In the genomic region with DNA sequence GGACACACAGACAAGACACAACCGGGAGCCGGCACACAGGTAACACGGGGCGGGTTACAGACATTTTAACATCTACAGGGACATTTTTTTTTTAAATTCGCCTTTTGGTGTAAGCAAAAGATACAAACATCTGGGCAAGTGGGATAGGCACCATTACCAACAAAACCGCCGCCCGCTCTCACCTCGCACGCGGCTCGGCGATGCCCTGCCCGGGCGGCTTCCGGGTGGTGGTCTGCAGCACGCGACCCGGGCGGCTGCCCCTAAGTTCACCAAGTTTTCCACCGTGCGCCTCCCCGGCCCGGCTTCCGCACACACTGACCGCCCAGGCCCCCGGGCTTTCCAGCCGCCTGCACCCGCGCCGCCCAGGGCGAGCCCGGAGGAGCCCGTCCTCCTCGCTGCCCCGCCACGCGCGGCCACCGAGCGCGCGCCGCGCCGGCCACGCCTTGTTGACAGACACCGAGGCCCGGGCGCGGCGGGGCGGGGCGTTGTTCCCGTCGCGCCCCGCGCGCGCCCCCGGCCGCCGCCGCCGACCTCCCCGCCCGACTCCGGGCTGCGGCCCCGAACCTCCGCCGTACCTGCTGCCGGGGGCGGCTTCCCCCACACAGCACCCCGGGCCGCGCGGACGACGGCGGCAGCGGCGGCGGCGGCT, we compare ENCODE assay signal across 8 mouse cellular contexts. TPM values are rescaled to one million over a fixed set of nuclear protein-coding genes. Genes with fewer than 3 reads are reported as not detected.
A peak's percentile ranks its signal among the peaks of the same experiment; 100 is the strongest.
DNase-seq lines count a peak whose midpoint lies in the region; ATAC-seq and TF ChIP-seq lines count a peak whose summit lies in the region.

No protein-coding gene starts in this region.

- peak; percentile 84 for ATAC-seq in forebrain, embryonic 12.5 days (ENCODE audit: low FRiP score)
- ATAC-seq in lung, embryonic 15.5 days (ENCODE audit: borderline replicate concordance, extremely low read depth, low FRiP score, low TSS enrichment) = peak; percentile 85

- no peaks in the 10 kb centered on the region for H3K27me3 ChIP-seq in ES-Bruce4 (ENCODE audit: control insufficient read depth, insufficient read depth, low read length, poor library complexity, severe bottlenecking)
- no peaks in the 10 kb centered on the region for H3K27me3 ChIP-seq in forebrain, embryonic 12.5 days
- no peaks in the 10 kb centered on the region for H3K27me3 ChIP-seq in lung, embryonic 15.5 days
- no peaks in the 10 kb centered on the region for H3K27me3 ChIP-seq in thymus, adult 2 months (ENCODE audit: control insufficient read depth, insufficient read depth, low read length)

- TF ChIP-seq CTCF in ES-Bruce4 (IDR thresholded peaks at IDR 0.05; ENCODE audit: low read depth, low read length) = no peak
- no peak for TF ChIP-seq CTCF in olfactory bulb, adult 2 months (IDR thresholded peaks at IDR 0.05; ENCODE audit: insufficient read depth, low read depth, low read length)
- 0 out of 2 replicates have a peak, but pooled peaks have one; percentile 0 for TF ChIP-seq CTCF in thymus, adult 2 months (IDR thresholded peaks at IDR 0.05; ENCODE audit: borderline replicate concordance, control insufficient read depth, extremely low read depth, insufficient read depth, low read length, poor library complexity)

- TF ChIP-seq EP300 in ES-Bruce4 (IDR thresholded peaks at IDR 0.05; ENCODE audit: insufficient read depth, low read depth, low read length) = no peak

- under 1% methylated on average over 75 of the region's 86 CpGs for WGBS in forebrain, embryonic 12.5 days
- under 1% methylated on average over 82 of the region's 86 CpGs for WGBS in lung, embryonic 15.5 days
- 2% methylated on average over 86 of the region's 86 CpGs for WGBS in olfactory bulb, adult 2 months
- WGBS in thymus, adult 2 months = 1% methylated on average over 78 of the region's 86 CpGs

- peak overlapping the region; percentile 94 for H3K4me3 ChIP-seq in ES-Bruce4 (ENCODE audit: low read depth, low read length)
- H3K4me3 ChIP-seq in forebrain, embryonic 12.5 days (replicated peaks) = peak overlapping the region; percentile 90
- H3K4me3 ChIP-seq in lung, embryonic 15.5 days = peak overlapping the region; percentile 95
- peak overlapping the region; percentile 90 for H3K4me3 ChIP-seq in olfactory bulb, adult 2 months (ENCODE audit: insufficient read depth, low read depth, low read length)
- H3K4me3 ChIP-seq in thymus, adult 2 months (ENCODE audit: control insufficient read depth, insufficient read depth, low read length) = peak overlapping the region; percentile 73

- intact Hi-C loops in heart, postnatal 10 days (cut with DNase I) = loop anchor here (1.0 to 5.0 kb wide), 2 partner anchors 28 to 249 kb away; partner anchors contain the start of genes Cln5 and Mycbp2

- H3K9me3 ChIP-seq in ES-Bruce4 (replicated peaks; ENCODE audit: control insufficient read depth, insufficient read depth, low read length, poor library complexity, severe bottlenecking) = no peaks in the 10 kb centered on the region
- no peaks in the 10 kb centered on the region for H3K9me3 ChIP-seq in forebrain, embryonic 12.5 days
- H3K9me3 ChIP-seq in lung, embryonic 15.5 days = no peaks in the 10 kb centered on the region

- DNase-seq in c-Kit-positive CD71-positive TER-119-positive erythroid progenitor cells, embryonic 14.5 days (ENCODE audit: low spot score) = peak; percentile 76
- peak; percentile 89 to 90 for DNase-seq in heart, postnatal 10 days
- peak; percentile 42 to 79 for DNase-seq in layer of hippocampus, adult 18-20 months (ENCODE audit: low spot score in 2 of 2)
- DNase-seq in thymus, adult 2 months = peak; percentile 81

- peak overlapping the region; percentile 98 for H3K27ac ChIP-seq in ES-Bruce4 (ENCODE audit: insufficient read depth, low read length)
- peak overlapping the region; percentile 99 for H3K27ac ChIP-seq in forebrain, embryonic 12.5 days
- H3K27ac ChIP-seq in lung, embryonic 15.5 days = peak overlapping the region; percentile 99
- H3K27ac ChIP-seq in olfactory bulb, adult 2 months (ENCODE audit: insufficient read depth, low read depth, low read length) = peak overlapping the region; percentile 94
- H3K27ac ChIP-seq in thymus, adult 2 months (ENCODE audit: control insufficient read depth, insufficient read depth, low read length) = peak overlapping the region; percentile 80

- peaks cover 6% of the 10 kb centered on the region for H3K4me1 ChIP-seq in ES-Bruce4 (ENCODE audit: control insufficient read depth, insufficient read depth, low read length)
- H3K4me1 ChIP-seq in forebrain, embryonic 12.5 days = peaks cover 16% of the 10 kb centered on the region
- peaks cover 26% of the 10 kb centered on the region for H3K4me1 ChIP-seq in lung, embryonic 15.5 days
- H3K4me1 ChIP-seq in olfactory bulb, adult 2 months (ENCODE audit: control insufficient read depth, insufficient read depth, low read length) = peaks cover 5% of the 10 kb centered on the region
- peaks cover 10% of the 10 kb centered on the region for H3K4me1 ChIP-seq in thymus, adult 2 months (replicated peaks; ENCODE audit: control insufficient read depth, insufficient read depth, low read length)

- no peak for TF ChIP-seq POLR2A in ES-Bruce4 (IDR thresholded peaks at IDR 0.05; ENCODE audit: insufficient read depth, low read length)
- peak; percentile 63 for TF ChIP-seq POLR2A in olfactory bulb, adult 2 months (IDR thresholded peaks at IDR 0.05; ENCODE audit: insufficient read depth, low read depth, low read length)
- peak; percentile 93 for TF ChIP-seq POLR2A in thymus, adult 2 months (IDR thresholded peaks at IDR 0.05; ENCODE audit: control insufficient read depth, extremely low read depth, insufficient read depth, low read length, poor library complexity)

- peak overlapping the region; percentile 100 for H3K9ac ChIP-seq in ES-Bruce4 (ENCODE audit: low read depth, poor library complexity, severe bottlenecking)
- H3K9ac ChIP-seq in forebrain, embryonic 12.5 days = peak overlapping the region; percentile 96
- H3K9ac ChIP-seq in lung, embryonic 15.5 days = peak overlapping the region; percentile 96

- peaks cover 27% of the 10 kb centered on the region for H3K36me3 ChIP-seq in ES-Bruce4 (ENCODE audit: control insufficient read depth, insufficient read depth, low read length, poor library complexity, severe bottlenecking)
- H3K36me3 ChIP-seq in forebrain, embryonic 12.5 days (replicated peaks) = peaks cover 5% of the 10 kb centered on the region; the same call in 1 of the 2 replicates
- 0 out of 2 replicates have a peak, but pooled peaks cover 5% of the 10 kb centered on the region for H3K36me3 ChIP-seq in lung, embryonic 15.5 days
- H3K36me3 ChIP-seq in thymus, adult 2 months (ENCODE audit: control insufficient read depth, insufficient read depth, low read length) = peaks cover 4% of the 10 kb centered on the region; the same call in 1 of the 2 replicates

- H3K4me2 ChIP-seq in forebrain, embryonic 12.5 days = peak overlapping the region; percentile 63
- peak overlapping the region; percentile 66 for H3K4me2 ChIP-seq in lung, embryonic 15.5 days

RNA-seq across cellular contexts. Expression of gene Fbxl3, which starts 0.7 kb away (rescaled TPM):
- 79.9 and 89.9 TPM in 2 replicates for polyA plus RNA-seq in ES-Bruce4 (2011; ENCODE audit: insufficient read depth, insufficient read length, low read depth, missing spikeins)
- polyA plus RNA-seq in forebrain, embryonic 12.5 days (2016; fragmentation: Nextera tagmentation; extraction: Ambion mirVana) = 23.7 and 27.4 TPM in 2 replicates
- total RNA-seq in heart, postnatal 10 days (2021) = 10 to 100 TPM; 59.8 to 65.2 TPM
- 100 to 1,000 TPM in 1 of 2 experiments, 10 to 100 TPM in 1; 97.2 to 101 TPM for total RNA-seq in layer of hippocampus, adult 18-20 months (2021)
- polyA plus RNA-seq in lung, embryonic 15.5 days (2015; fragmentation: Nextera tagmentation; extraction: Ambion mirVana) = 25.3 and 26.1 TPM in 2 replicates
- not detected in 2 replicates for polyA plus RNA-seq in olfactory bulb, adult 2 months (2012; ENCODE audit: insufficient read depth, insufficient read length, low replicate concordance, missing spikeins)
- 105 and 113 TPM in 2 replicates for polyA plus RNA-seq in thymus, adult 2 months (2012; rRNA removed)

RNA-seq across cellular contexts. Expression of gene Cln5, which starts 28.7 kb away (rescaled TPM):
- polyA plus RNA-seq in ES-Bruce4 (2011; ENCODE audit: insufficient read depth, insufficient read length, low read depth, missing spikeins) = 36.3 and 38.7 TPM in 2 replicates
- 17.6 and 19.9 TPM in 2 replicates for polyA plus RNA-seq in forebrain, embryonic 12.5 days (2016; fragmentation: Nextera tagmentation; extraction: Ambion mirVana)
- 10 to 100 TPM; 16.7 to 19.1 TPM for total RNA-seq in heart, postnatal 10 days (2021)
- total RNA-seq in layer of hippocampus, adult 18-20 months (2021) = 10 to 100 TPM; 11.0 to 12.1 TPM
- polyA plus RNA-seq in lung, embryonic 15.5 days (2015; fragmentation: Nextera tagmentation; extraction: Ambion mirVana) = 30.8 and 31.5 TPM in 2 replicates
- not detected in 2 replicates for polyA plus RNA-seq in olfactory bulb, adult 2 months (2012; ENCODE audit: insufficient read depth, insufficient read length, low replicate concordance, missing spikeins)
- polyA plus RNA-seq in thymus, adult 2 months (2012; rRNA removed) = 21.6 and 23.4 TPM in 2 replicates

RNA-seq across cellular contexts. Expression of gene Acod1, which starts 51.9 kb away (rescaled TPM):
- not detected in 2 replicates for polyA plus RNA-seq in ES-Bruce4 (2011; ENCODE audit: insufficient read depth, insufficient read length, low read depth, missing spikeins)
- 0.06 TPM in 1 of 2 replicates, not detected in the other for polyA plus RNA-seq in forebrain, embryonic 12.5 days (2016; fragmentation: Nextera tagmentation; extraction: Ambion mirVana)
- total RNA-seq in heart, postnatal 10 days (2021) = not detected
- not detected for total RNA-seq in layer of hippocampus, adult 18-20 months (2021)
- not detected in 2 replicates for polyA plus RNA-seq in lung, embryonic 15.5 days (2015; fragmentation: Nextera tagmentation; extraction: Ambion mirVana)
- not detected in 2 replicates for polyA plus RNA-seq in olfactory bulb, adult 2 months (2012; ENCODE audit: insufficient read depth, insufficient read length, low replicate concordance, missing spikeins)
- 0.55 and 0.86 TPM in 2 replicates for polyA plus RNA-seq in thymus, adult 2 months (2012; rRNA removed)

Comparison
In these comparisons a context has a peak if more than half of its experiments do, and no peak if none do; other contexts are left out.
1. Peak in every context shown above with its lines: DNase-seq, ATAC-seq, H3K4me3 ChIP-seq and H3K27ac ChIP-seq.
2. RNA of gene Cln5, which starts 28.7 kb away (polyA plus RNA-seq): 36.3 to 38.7 TPM in ES-Bruce4, 30.8 to 31.5 TPM in lung, embryonic 15.5 days, 21.6 to 23.4 TPM in thymus, adult 2 months and 17.6 to 19.9 TPM in forebrain, embryonic 12.5 days; not detected in olfactory bulb, adult 2 months; every median in the first group is over 10 times any median in the second.